Mouse (Mus musculus) MEL (cell line): ENCODE measurements around the gene Bcl11b.

Experiments used
- CTCF ChIP-seq, 3 experiments: IDR thresholded peaks in 2 of 3; conservative IDR thresholded peaks in 1 of 3; 2 replicates each; pipeline ENCODE4 v1.5.1; 2011 to 2012; ENCODE audit warnings: low read length in 3 of 3, low read depth in 2 of 3, mild to moderate bottlenecking in 2 of 3, improper control_type of control experiment in 1 of 3, inconsistent platforms in 1 of 3, mixed read lengths in 1 of 3, moderate library complexity in 1 of 3; ENCODE audit not compliant: control insufficient read depth in 1 of 3, insufficient read depth in 1 of 3, poor library complexity in 1 of 3, severe bottlenecking in 1 of 3
- ELF1 ChIP-seq: IDR thresholded peaks from 2 replicates; pipeline ENCODE4 v1.6.1; 2014; ENCODE audit warnings: low read depth, mild to moderate bottlenecking, inconsistent platforms, low read length, improper control_type of control experiment, moderate library complexity
- GABPA ChIP-seq: IDR thresholded peaks from 2 replicates; pipeline ENCODE4 v1.6.1; 2012; ENCODE audit warnings: low read depth, mild to moderate bottlenecking, inconsistent platforms, low read length, improper control_type of control experiment, moderate library complexity
- GATA1 ChIP-seq: IDR thresholded peaks from 2 replicates; pipeline ENCODE4 v1.6.1; 2011; ENCODE audit warnings: low read depth, low read length, improper control_type of control experiment
- HCFC1 ChIP-seq: IDR thresholded peaks from 2 replicates; pipeline ENCODE4 v1.6.1; 2012; ENCODE audit warnings: low read depth, mild to moderate bottlenecking, inconsistent platforms, low read length, improper control_type of control experiment, moderate library complexity
- MAFK ChIP-seq: IDR thresholded peaks from 2 replicates; pipeline ENCODE4 v1.6.1; 2011; ENCODE audit warnings: low read depth, mild to moderate bottlenecking, low read length, improper control_type of control experiment, borderline replicate concordance
- POLR2A ChIP-seq, 2 experiments: IDR thresholded peaks; 2 replicates each; pipeline ENCODE4 v1.6.1; 2011 to 2012; ENCODE audit warnings: low read length in 2 of 2, mild to moderate bottlenecking in 2 of 2, control low read depth in 1 of 2, improper control_type of control experiment in 1 of 2, low read depth in 1 of 2, moderate library complexity in 1 of 2; ENCODE audit not compliant: control insufficient read depth in 1 of 2, insufficient read depth in 1 of 2, poor library complexity in 1 of 2
- RAD21 ChIP-seq: IDR thresholded peaks from 2 replicates; pipeline ENCODE4 v1.6.1; 2011; ENCODE audit warnings: mild to moderate bottlenecking, low read depth, low read length, improper control_type of control experiment
- RCOR1 ChIP-seq: IDR thresholded peaks from 2 replicates; pipeline ENCODE4 v1.6.1; 2012; ENCODE audit warnings: low read depth, mild to moderate bottlenecking, inconsistent platforms, low read length, improper control_type of control experiment
- SMC3 ChIP-seq: IDR thresholded peaks from 2 replicates; pipeline ENCODE4 v1.6.1; 2011; ENCODE audit warnings: low read depth, low read length, improper control_type of control experiment
- ZNF384 ChIP-seq: IDR thresholded peaks from 2 replicates; pipeline ENCODE4 v1.6.1; 2012; ENCODE audit warnings: low read depth, mild to moderate bottlenecking, inconsistent platforms, low read length, improper control_type of control experiment

- TF ChIP-seq POLR2A (IDR thresholded peaks at IDR 0.05; ENCODE audit: control insufficient read depth in 1 of 2, insufficient read depth in 1 of 2, low read depth in 1 of 2, low read length in 2 of 2, poor library complexity in 1 of 2) (no peak), RCOR1 (no peak), MAFK (no peak), CTCF (IDR thresholded peaks at IDR 0.05 in 2 of 3, conservative IDR thresholded peaks at IDR 0.05 in 1 of 3; ENCODE audit: control insufficient read depth in 1 of 3, insufficient read depth in 1 of 3, low read depth in 2 of 3, low read length in 3 of 3, poor library complexity in 1 of 3, severe bottlenecking in 1 of 3) (no peak), ZNF384 (no peak), GABPA (no peak), SMC3 (no peak), GATA1 (no peak), ELF1 (no peak), HCFC1 (no peak), RAD21 (no peak)
Measured at GRCm38 (mm10) chr12:108012003-108012402, 8.6 kb upstream of the Bcl11b start.
